Mouse (Mus musculus): ENCODE measurements around the gene Armcx1.
"Not testable (repeated sequence)": the region's sequence is repeated elsewhere in the genome, so short reads cannot be mapped to it uniquely, and the experiment has no call there.

Armcx1 gene

DNA sequence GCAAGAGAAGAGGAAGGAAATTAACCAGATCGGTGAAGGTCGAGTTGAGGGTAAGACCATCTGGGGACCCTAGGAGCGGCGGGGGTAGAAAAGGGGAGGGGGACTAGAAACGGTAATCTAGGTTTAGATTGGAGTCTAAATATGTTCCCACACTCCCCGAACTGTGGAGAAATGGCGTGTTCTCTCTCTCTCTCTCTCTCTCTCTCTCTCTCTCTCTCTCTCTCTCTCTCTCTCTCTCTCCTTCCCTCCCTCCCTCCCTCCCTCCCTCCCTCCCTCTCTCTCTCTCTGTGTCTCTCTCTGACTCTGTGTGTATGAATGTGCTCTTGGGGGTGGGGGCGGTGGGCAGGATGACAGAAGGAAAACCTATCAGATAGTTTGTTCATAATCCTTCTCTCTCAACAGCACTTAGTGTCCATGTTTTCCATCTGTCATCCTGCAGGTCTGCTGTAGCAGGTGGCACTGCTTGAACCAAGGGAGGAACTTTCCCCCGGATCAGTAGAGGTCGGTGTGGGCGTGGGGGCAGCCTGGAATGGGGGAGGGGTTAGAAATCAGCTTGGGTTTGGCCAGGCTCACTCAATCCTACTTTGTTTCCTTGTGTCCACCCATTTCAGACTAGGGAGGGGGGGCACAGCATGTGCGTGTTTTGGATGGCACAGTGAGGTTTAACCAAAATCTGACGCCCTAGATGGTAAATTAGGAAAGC, 39.7 kb downstream of the Armcx1 start:
- in situ Hi-C loops (cut with MboI): no loop called here

GRCm38 (mm10) chrX:134763428-134764198, 45.9 kb downstream of the Armcx1 start:
- in situ Hi-C loops (cut with MboI): not testable (repeated sequence)

Measured in mature B cell (primary cell).